Comparison of ENCODE assay signal across 26 mouse cellular contexts in genomic region chr17:70473871-70474270, GRCm38 (mm10).
"Had no signal": no experiment of that assay in that cellular context is flagged by ENCODE, and none has a peak within 500 bp of the region (broad histone marks: within the 10 kb centered on the region; RNA-seq: fewer than 3 reads in every experiment).

No protein-coding gene starts in this region.

- ATAC-seq: hindbrain, embryonic 16.5 days; inflammation-experienced regulatory T-cells, adult 6 months; intestine, embryonic 15.5 days; intestine, postnatal 0 days; liver, embryonic 12.5 days had no signal

- H3K9me3 ChIP-seq: hindbrain, embryonic 10.5 days; hindbrain, embryonic 12.5 days; intestine, embryonic 15.5 days; limb, embryonic 13.5 days; limb, embryonic 15.5 days; liver, embryonic 12.5 days had no signal

- H3K27me3 ChIP-seq: hindbrain, embryonic 12.5 days; intestine, embryonic 15.5 days; limb, embryonic 13.5 days; limb, embryonic 15.5 days; liver, embryonic 12.5 days had no signal

- H3K4me1 ChIP-seq: hindbrain, embryonic 10.5 days; hindbrain, embryonic 12.5 days; intestine, embryonic 15.5 days; limb, embryonic 13.5 days; limb, embryonic 15.5 days; liver, embryonic 12.5 days had no signal

- H3K27ac ChIP-seq: gastrocnemius, adult 2 months; heart, adult 2 months; hindbrain, embryonic 10.5 days; hindbrain, embryonic 12.5 days; hindbrain, embryonic 14.5 days; intestine, embryonic 15.5 days; kidney, postnatal 0 days; limb, embryonic 13.5 days; limb, embryonic 15.5 days; liver, embryonic 12.5 days; liver, embryonic 14.5 days had no signal

- H3K9ac ChIP-seq: hindbrain, embryonic 12.5 days; hindbrain, embryonic 14.5 days; intestine, embryonic 15.5 days; limb, embryonic 13.5 days; limb, embryonic 15.5 days; liver, embryonic 12.5 days; liver, embryonic 14.5 days had no signal

- DNase-seq: gastrocnemius, adult 2 months; gastrocnemius, postnatal 10 days; gastrocnemius, postnatal 25 days; heart, adult 2 months; heart, postnatal 10 days; heart, postnatal 4 days; kidney, adult 18-20 months; kidney, adult 8-10 months; kidney, postnatal 14 days; kidney, postnatal 36 days; layer of hippocampus, adult 9-11 months; layer of hippocampus, postnatal 36 days; left cerebral cortex, postnatal 4 days had no signal

- H3K4me2 ChIP-seq: heart, embryonic 11.5 days; hindbrain, embryonic 12.5 days; hindbrain, embryonic 14.5 days; intestine, embryonic 15.5 days; limb, embryonic 13.5 days; limb, embryonic 15.5 days; liver, embryonic 12.5 days had no signal

- H3K4me3 ChIP-seq: gastrocnemius, adult 2 months; heart, adult 2 months; hindbrain, embryonic 10.5 days; hindbrain, embryonic 12.5 days; intestine, embryonic 15.5 days; limb, embryonic 13.5 days; limb, embryonic 15.5 days; liver, embryonic 12.5 days had no signal

- H3K36me3 ChIP-seq: hindbrain, embryonic 10.5 days; hindbrain, embryonic 12.5 days; intestine, embryonic 15.5 days; limb, embryonic 13.5 days; limb, embryonic 15.5 days; liver, embryonic 12.5 days had no signal
